Mouse (Mus musculus) cerebellum, adult 18-20 months (tissue): Measurements from ENCODE around the gene C1qtnf3.
A peak's percentile ranks its signal among the peaks of the same experiment; 100 is the strongest.

Experiments
- DNase-seq, 2 experiments: peaks; one replicate each; pipeline ENCODE4 v3.0.0; 2021

Gene C1qtnf3

GRCm38 (mm10) chr15:10951951-10952759 lies at the start of gene C1qtnf3:
Gene C1qtnf3, plus strand, starts transcription at chr15:10952332.
- DNase-seq = peak; percentile 4 to 15

GRCm38 (mm10) chr15:10902360-10902759 lies 49.8 kb upstream of the C1qtnf3 start:
- no peak for DNase-seq

GRCm38 (mm10) chr15:10916611-10917311 lies 35.4 kb upstream of the C1qtnf3 start:
- no peak for DNase-seq

- no peak for DNase-seq
Measured at GRCm38 (mm10) chr15:10917312-10917660, 34.8 kb upstream of the C1qtnf3 start.

GRCm38 (mm10) chr15:10920212-10920611 lies 31.9 kb upstream of the C1qtnf3 start:
- DNase-seq = no peak

- peak in 1 of 2 experiments; percentile 10 for DNase-seq
Measured at GRCm38 (mm10) chr15:10921064-10921463, 31.1 kb upstream of the C1qtnf3 start.

- no peak for DNase-seq
Measured at GRCm38 (mm10) chr15:10922061-10922460, 30.1 kb upstream of the C1qtnf3 start.

- no peak for DNase-seq
Measured at GRCm38 (mm10) chr15:10922570-10922969, 29.6 kb upstream of the C1qtnf3 start.

- peak; percentile 30 to 47 for DNase-seq
Measured at GRCm38 (mm10) chr15:10923076-10923995, 28.8 kb upstream of the C1qtnf3 start.

GRCm38 (mm10) chr15:10927325-10927724 lies 24.8 kb upstream of the C1qtnf3 start:
- no peak for DNase-seq

GRCm38 (mm10) chr15:10928633-10929270 lies 23.4 kb upstream of the C1qtnf3 start:
- no peak for DNase-seq

GRCm38 (mm10) chr15:10933930-10934329 lies 18.2 kb upstream of the C1qtnf3 start:
- no peak for DNase-seq

- DNase-seq = no peak
Measured at GRCm38 (mm10) chr15:10940148-10941108, 11.7 kb upstream of the C1qtnf3 start.

GRCm38 (mm10) chr15:10941901-10942300 lies 10.2 kb upstream of the C1qtnf3 start:
- DNase-seq = no peak

- DNase-seq = no peak
Measured at GRCm38 (mm10) chr15:10947852-10948251, 4.3 kb upstream of the C1qtnf3 start.

- DNase-seq = no peak
Measured at GRCm38 (mm10) chr15:10952760-10953305, 701 bp downstream of the C1qtnf3 start.

GRCm38 (mm10) chr15:10953465-10953864 lies 1.3 kb downstream of the C1qtnf3 start:
- no peak for DNase-seq

GRCm38 (mm10) chr15:10954381-10955016 lies 2.4 kb downstream of the C1qtnf3 start:
- DNase-seq = no peak

GRCm38 (mm10) chr15:10955156-10955555 lies 3.0 kb downstream of the C1qtnf3 start:
- DNase-seq = no peak

- no peak for DNase-seq
Measured at GRCm38 (mm10) chr15:10956706-10957105, 4.6 kb downstream of the C1qtnf3 start.
